Comparison of ENCODE assay signal across 29 mouse cellular contexts in the genomic region with DNA sequence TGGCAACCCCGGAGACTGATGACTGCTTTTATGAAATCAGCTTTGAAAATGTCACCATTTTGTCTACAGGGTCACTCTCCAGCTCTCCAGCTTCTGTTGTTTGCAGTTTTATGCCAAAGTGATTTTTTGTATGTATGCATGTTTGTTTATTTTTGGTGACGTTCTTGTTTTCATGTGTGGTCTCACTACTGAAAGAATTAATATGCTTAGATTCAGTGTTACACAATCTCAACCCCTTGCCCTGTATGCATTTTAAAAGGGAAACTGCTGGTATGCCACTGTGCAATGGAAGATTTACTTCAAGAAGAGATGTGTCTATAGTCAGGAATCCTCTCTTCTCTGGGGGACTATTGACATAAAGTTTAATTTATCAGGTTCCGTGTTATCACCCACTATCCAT. TPM values are rescaled to one million over a fixed set of nuclear protein-coding genes. Genes with fewer than 3 reads are reported as not detected.
DNase-seq lines count a peak whose midpoint lies in the region; ATAC-seq and TF ChIP-seq lines count a peak whose summit lies in the region.
"Had no signal": no experiment of that assay in that cellular context is flagged by ENCODE, and none has a peak within 500 bp of the region (broad histone marks: within the 10 kb centered on the region; RNA-seq: fewer than 3 reads in every experiment).

No protein-coding gene starts in this region.

- H3K9me3 ChIP-seq in kidney, embryonic 15.5 days (replicated peaks), result no peaks in the 10 kb centered on the region
- no peaks in the 10 kb centered on the region for H3K9me3 ChIP-seq in lung, embryonic 14.5 days (ENCODE audit: low read depth, low read length)
- no peaks in the 10 kb centered on the region for H3K9me3 ChIP-seq in lung, postnatal 0 days (ENCODE audit: low read length)
- H3K9me3 ChIP-seq: embryonic facial prominence, embryonic 12.5 days; embryonic facial prominence, embryonic 15.5 days; heart, embryonic 13.5 days had no signal

- peaks cover 7% of the 10 kb centered on the region; the same call in 1 of the 2 replicates for H3K4me1 ChIP-seq in kidney, embryonic 15.5 days
- no peaks in the 10 kb centered on the region for H3K4me1 ChIP-seq in lung, embryonic 14.5 days (ENCODE audit: insufficient read depth)
- 0 out of 2 replicates have a peak, but pooled peaks cover 2% of the 10 kb centered on the region for H3K4me1 ChIP-seq in lung, postnatal 0 days (ENCODE audit: insufficient read depth, low read depth, low read length)
- H3K4me1 ChIP-seq: embryonic facial prominence, embryonic 12.5 days; embryonic facial prominence, embryonic 15.5 days had no signal

- 76% methylated on average over 3 of the region's 3 CpGs for WGBS in kidney, embryonic 15.5 days
- WGBS in lung, embryonic 14.5 days, result 62% methylated on average over 3 of the region's 3 CpGs
- WGBS in lung, postnatal 0 days, result 57% methylated on average over 3 of the region's 3 CpGs

- DNase-seq in kidney, postnatal 10 days, result no peak
- DNase-seq in lung, embryonic 14.5 days, result peak; percentile 62
- DNase-seq in lung, postnatal 14 days, result no peak
- peak; percentile 32 for DNase-seq in lung, postnatal 0 days (ENCODE audit: low spot score)
- no peak for DNase-seq in lung, postnatal 25 days (ENCODE audit: low spot score)
- DNase-seq: adrenal gland, adult 2 months; adrenal gland, postnatal 14 days; cerebellum, adult 11 months; cerebellum, adult 2 months; cerebellum, adult 9-11 months; cerebellum, postnatal 25 days; forebrain, postnatal 0 days; gastrocnemius, adult 2 months; gastrocnemius, postnatal 14 days; heart, adult 18-20 months; heart, postnatal 14 days; heart, postnatal 4 days had no signal

- H3K4me3 ChIP-seq in kidney, embryonic 15.5 days (replicated peaks), result no peak overlapping the region
- no peak overlapping the region for H3K4me3 ChIP-seq in lung, embryonic 14.5 days (ENCODE audit: low read depth, low read length)
- H3K4me3 ChIP-seq in lung, postnatal 0 days (ENCODE audit: low read depth, low read length), result no peak overlapping the region
- H3K4me3 ChIP-seq: embryonic facial prominence, embryonic 12.5 days; embryonic facial prominence, embryonic 15.5 days; gastrocnemius, adult 2 months; heart, embryonic 13.5 days had no signal

- no peak overlapping the region for H3K9ac ChIP-seq in kidney, embryonic 15.5 days
- H3K9ac ChIP-seq in lung, embryonic 14.5 days, result no peak overlapping the region
- no peak overlapping the region for H3K9ac ChIP-seq in lung, postnatal 0 days (replicated peaks; ENCODE audit: low read depth)
- H3K9ac ChIP-seq: embryonic facial prominence, embryonic 12.5 days; embryonic facial prominence, embryonic 15.5 days; forebrain, postnatal 0 days; heart, embryonic 13.5 days; hindbrain, embryonic 14.5 days had no signal

- H3K27me3 ChIP-seq in kidney, embryonic 15.5 days, result no peaks in the 10 kb centered on the region
- H3K27me3 ChIP-seq in lung, embryonic 14.5 days (ENCODE audit: insufficient read depth, low read length), result no peaks in the 10 kb centered on the region
- no peaks in the 10 kb centered on the region for H3K27me3 ChIP-seq in lung, postnatal 0 days (replicated peaks; ENCODE audit: insufficient read depth, low read length)
- H3K27me3 ChIP-seq: embryonic facial prominence, embryonic 12.5 days; embryonic facial prominence, embryonic 15.5 days; heart, embryonic 13.5 days had no signal

- H3K27ac ChIP-seq in kidney, embryonic 15.5 days, result peak overlapping the region; percentile 51; the same call in 1 of the 2 replicates
- H3K27ac ChIP-seq in lung, embryonic 14.5 days (ENCODE audit: low read depth), result no peak overlapping the region
- H3K27ac ChIP-seq in lung, postnatal 0 days (ENCODE audit: low read length), result no peak overlapping the region
- H3K27ac ChIP-seq: embryonic facial prominence, embryonic 12.5 days; embryonic facial prominence, embryonic 15.5 days; gastrocnemius, adult 2 months; heart, embryonic 13.5 days; hindbrain, embryonic 14.5 days had no signal

- no peak for ATAC-seq in kidney, embryonic 15.5 days (replicated peaks; ENCODE audit: low FRiP score)
- ATAC-seq in lung, embryonic 14.5 days (ENCODE audit: insufficient read depth), result peak; percentile 44; the same call in 1 of the 2 replicates
- no peak for ATAC-seq in lung, postnatal 0 days
- ATAC-seq: CD4-positive, CD25-positive, alpha-beta regulatory T cell, adult 4 months; forebrain, embryonic 14.5 days; forebrain, postnatal 0 days had no signal

- H3K4me2 ChIP-seq in kidney, embryonic 15.5 days, result no peak overlapping the region
- H3K4me2 ChIP-seq in lung, embryonic 14.5 days, result no peak overlapping the region
- no peak overlapping the region for H3K4me2 ChIP-seq in lung, postnatal 0 days (replicated peaks; ENCODE audit: low read depth, low read length)
- H3K4me2 ChIP-seq: embryonic facial prominence, embryonic 12.5 days; embryonic facial prominence, embryonic 15.5 days; heart, embryonic 13.5 days; hindbrain, embryonic 14.5 days had no signal

- no peak for TF ChIP-seq CTCF in lung, embryonic 14.5 days (IDR thresholded peaks at IDR 0.05; ENCODE audit: low read depth)
- TF ChIP-seq CTCF in lung, postnatal 0 days (IDR thresholded peaks at IDR 0.05), result no peak

- TF ChIP-seq EP300 in lung, postnatal 0 days (IDR thresholded peaks at IDR 0.05), result no peak

- H3K36me3 ChIP-seq in kidney, embryonic 15.5 days, result no peaks in the 10 kb centered on the region
- H3K36me3 ChIP-seq in lung, embryonic 14.5 days (ENCODE audit: insufficient read depth), result no peaks in the 10 kb centered on the region
- H3K36me3 ChIP-seq in lung, postnatal 0 days (ENCODE audit: insufficient read depth, low read length), result no peaks in the 10 kb centered on the region
- H3K36me3 ChIP-seq: embryonic facial prominence, embryonic 12.5 days; embryonic facial prominence, embryonic 15.5 days; heart, embryonic 13.5 days had no signal

RNA-seq across cellular contexts. Expression of a gene that starts 19.2 kb away (rescaled TPM):
- 25.2 and 26.3 TPM in 2 replicates for polyA plus RNA-seq in kidney, embryonic 15.5 days (2015; fragmentation: Nextera tagmentation; extraction: Ambion mirVana)
- polyA plus RNA-seq in lung, embryonic 14.5 days (2014; fragmentation: Nextera tagmentation; extraction: Ambion mirVana), result 16.3 and 17.9 TPM in 2 replicates
- 8.5 and 9.2 TPM in 2 replicates for polyA plus RNA-seq in lung, postnatal 0 days (2015; fragmentation: Nextera tagmentation; extraction: Ambion mirVana)

RNA-seq across cellular contexts. Expression of a gene that starts 48.3 kb away (rescaled TPM):
- not detected in 2 replicates for polyA plus RNA-seq in kidney, embryonic 15.5 days (2015; fragmentation: Nextera tagmentation; extraction: Ambion mirVana)
- polyA plus RNA-seq in lung, embryonic 14.5 days (2014; fragmentation: Nextera tagmentation; extraction: Ambion mirVana), result not detected in 2 replicates
- polyA plus RNA-seq in lung, postnatal 0 days (2015; fragmentation: Nextera tagmentation; extraction: Ambion mirVana), result not detected in 2 replicates
- polyA plus RNA-seq: adrenal gland, adult 2 months; C2C12; CD4-positive, CD25-positive, alpha-beta regulatory T cell, adult 4 months; cerebellum, adult 2 months; embryonic facial prominence, embryonic 12.5 days; embryonic facial prominence, embryonic 15.5 days; forebrain, embryonic 11.5 days; forebrain, embryonic 14.5 days; forebrain, postnatal 0 days; frontal cortex, adult 2 months; heart, embryonic 13.5 days; heart, embryonic 16.5 days; hindbrain, embryonic 11.5 days; hindbrain, embryonic 14.5 days had no signal

Comparison
In these comparisons a context has a peak if more than half of its experiments do, and no peak if none do; other contexts are left out.
1. DNase-seq: peak in lung, embryonic 14.5 days (single experiment) and lung, postnatal 0 days (single experiment); none in kidney, postnatal 10 days (single experiment), lung, postnatal 14 days (single experiment) and lung, postnatal 25 days (single experiment).